In the genomic region with DNA sequence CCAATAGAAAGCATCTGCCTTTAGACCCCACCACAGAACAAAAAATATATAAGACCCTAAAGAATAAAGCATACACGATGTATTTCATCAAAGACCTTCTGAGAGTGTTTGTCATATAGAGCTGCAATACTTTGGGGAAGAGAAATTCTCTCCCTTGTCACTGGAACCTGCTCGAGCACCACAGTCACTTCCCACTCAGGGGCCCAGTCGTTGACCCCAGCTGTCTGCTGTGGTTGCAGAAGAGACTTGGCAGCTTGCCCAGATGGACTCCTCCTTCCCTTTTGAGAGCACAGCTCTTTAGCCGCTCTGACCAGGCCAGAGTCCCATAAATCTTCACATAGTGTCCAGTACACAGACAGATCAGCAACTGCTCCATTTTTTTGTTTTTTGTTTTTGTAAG, we compare ENCODE assay signal across 9 mouse cellular contexts. TPM values are rescaled to one million over a fixed set of nuclear protein-coding genes. Genes with fewer than 3 reads are reported as not detected.
DNase-seq lines count a peak whose midpoint lies in the region; ATAC-seq lines count a peak whose summit lies in the region.
"Had no signal": no experiment of that assay in that cellular context is flagged by ENCODE, and none has a peak within 500 bp of the region (broad histone marks: within the 10 kb centered on the region; RNA-seq: fewer than 3 reads in every experiment).

No protein-coding gene starts in this region.

- 11% methylated on average over 4 of the region's 4 CpGs for WGBS in heart, embryonic 15.5 days

- peak; percentile 62; the same call in 1 of the 2 replicates for ATAC-seq in heart, embryonic 15.5 days (replicated peaks; ENCODE audit: insufficient number of reproducible peaks, insufficient read depth, low FRiP score, low read depth)

- H3K27me3 ChIP-seq in heart, embryonic 15.5 days = no peaks in the 10 kb centered on the region
- H3K27me3 ChIP-seq: embryonic facial prominence, embryonic 15.5 days had no signal

- no peak overlapping the region for H3K4me3 ChIP-seq in heart, embryonic 15.5 days
- H3K4me3 ChIP-seq: embryonic facial prominence, embryonic 15.5 days had no signal

- no peak overlapping the region for H3K9ac ChIP-seq in heart, embryonic 15.5 days
- H3K9ac ChIP-seq: embryonic facial prominence, embryonic 15.5 days had no signal

- 0 out of 2 replicates have a peak, but pooled peaks cover 4% of the 10 kb centered on the region for H3K4me1 ChIP-seq in heart, embryonic 15.5 days (replicated peaks)
- H3K4me1 ChIP-seq: embryonic facial prominence, embryonic 15.5 days had no signal

- H3K9me3 ChIP-seq in heart, embryonic 15.5 days (replicated peaks) = no peaks in the 10 kb centered on the region
- H3K9me3 ChIP-seq: embryonic facial prominence, embryonic 15.5 days had no signal

- no peak overlapping the region for H3K27ac ChIP-seq in heart, embryonic 15.5 days
- H3K27ac ChIP-seq: embryonic facial prominence, embryonic 15.5 days had no signal

- no peaks in the 10 kb centered on the region for H3K36me3 ChIP-seq in heart, embryonic 15.5 days
- H3K36me3 ChIP-seq: embryonic facial prominence, embryonic 15.5 days had no signal

- peak; percentile 13 for DNase-seq in thymus, postnatal 25 days
- no peak for DNase-seq in thymus, postnatal 0 days (ENCODE audit: low spot score)
- DNase-seq in brain, adult 2 months (ENCODE audit: low read depth, low spot score) = peak; percentile 70
- peak; percentile 93 for DNase-seq in layer of hippocampus, adult 9-11 months
- DNase-seq in lung, postnatal 14 days = peak; percentile 79
- DNase-seq in right cerebral cortex, postnatal 4 days = peak; percentile 26
- DNase-seq in cerebellum, adult 8-10 months = no peak

- no peak overlapping the region for H3K4me2 ChIP-seq in heart, embryonic 15.5 days
- H3K4me2 ChIP-seq: embryonic facial prominence, embryonic 15.5 days had no signal

RNA-seq across cellular contexts. Expression of a gene that starts 15.9 kb away (rescaled TPM):
- 0.08 and 0.10 TPM in 2 replicates for polyA plus RNA-seq in thymus, postnatal 0 days (2015; fragmentation: Nextera tagmentation; extraction: Ambion mirVana)
- polyA plus RNA-seq in heart, embryonic 15.5 days (2015; fragmentation: Nextera tagmentation; extraction: Ambion mirVana) = 0.05 TPM in 1 of 2 replicates, not detected in the other

RNA-seq across cellular contexts. Expression of a gene that starts 59.5 kb away (rescaled TPM):
- not detected in 2 replicates for polyA plus RNA-seq in thymus, postnatal 0 days (2015; fragmentation: Nextera tagmentation; extraction: Ambion mirVana)
- polyA plus RNA-seq in heart, embryonic 15.5 days (2015; fragmentation: Nextera tagmentation; extraction: Ambion mirVana) = not detected in 2 replicates
- polyA plus RNA-seq: embryonic facial prominence, embryonic 15.5 days had no signal

Comparison
In these comparisons a context has a peak if more than half of its experiments do, and no peak if none do; other contexts are left out.
1. DNase-seq: peak in thymus, postnatal 25 days (single experiment), brain, adult 2 months (single experiment), layer of hippocampus, adult 9-11 months (single experiment), lung, postnatal 14 days (single experiment) and right cerebral cortex, postnatal 4 days (single experiment); none in thymus, postnatal 0 days (single experiment) and cerebellum, adult 8-10 months (single experiment).